Mouse (Mus musculus): ENCODE measurements around the gene Pla2g5. TPM values are rescaled to one million over a fixed set of nuclear protein-coding genes. Genes with fewer than 3 reads are reported as not detected.

The Pla2g5 gene
- total and polyA plus RNA-seq, 2 experiments = not detected

GRCm38 (mm10) chr4:138802917-138803316, 60.4 kb downstream of the Pla2g5 start:
- no peak for DNase-seq (ENCODE audit: extremely low read depth, low read depth, low spot score)
- H3K9ac ChIP-seq (ENCODE audit: low read depth, low read length) = no peak overlapping the region
- TF ChIP-seq CTCF (IDR thresholded peaks at IDR 0.05; ENCODE audit: low read depth, low read length) (no peak), POLR2A (IDR thresholded peaks at IDR 0.05; ENCODE audit: extremely low read depth, insufficient read depth, low read length) (no peak)
- no peaks in the 10 kb centered on the region for H3K27me3 ChIP-seq (ENCODE audit: control insufficient read depth, insufficient read depth, low read length)
- 85% methylated on average over 11 of the region's 11 CpGs for WGBS
- H3K36me3 ChIP-seq (ENCODE audit: control insufficient read depth, insufficient read depth, low read length) = no peaks in the 10 kb centered on the region
- H3K4me3 ChIP-seq (ENCODE audit: insufficient read depth, low read depth, low read length) = no peak overlapping the region
- H3K27ac ChIP-seq (replicated peaks; ENCODE audit: insufficient read depth, low read depth, low read length) = no peak overlapping the region
- peaks cover 2% of the 10 kb centered on the region; the same call in 1 of the 2 replicates for H3K4me1 ChIP-seq (ENCODE audit: control insufficient read depth, insufficient read depth, low read length)
- H3K79me2 ChIP-seq (ENCODE audit: control insufficient read depth, insufficient read depth, low read length) = no peaks in the 10 kb centered on the region

DNA sequence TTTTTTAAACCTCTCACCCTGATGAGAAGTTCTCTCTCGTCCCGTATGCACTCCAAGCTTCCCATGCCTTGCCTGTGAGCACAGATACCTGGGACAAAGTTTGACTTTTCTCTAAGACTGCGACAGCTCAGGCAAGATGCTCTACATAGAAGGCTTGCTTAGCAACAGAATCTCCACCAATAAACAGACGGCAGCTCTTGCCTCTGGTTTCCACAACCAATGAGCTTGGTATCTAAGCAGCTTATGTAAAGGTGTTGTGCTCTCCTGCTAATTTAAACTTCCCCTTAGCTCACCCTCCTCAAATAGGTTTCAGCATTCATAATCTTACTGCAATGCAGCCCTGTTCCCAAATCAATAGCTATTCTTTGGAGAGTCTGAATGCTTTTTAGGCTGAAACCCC, 61.7 kb downstream of the Pla2g5 start:
- no peaks in the 10 kb centered on the region for H3K36me3 ChIP-seq (ENCODE audit: control insufficient read depth, insufficient read depth, low read length)
- WGBS = 94% methylated on average over 4 of the region's 4 CpGs
- no peak overlapping the region for H3K9ac ChIP-seq (ENCODE audit: low read depth, low read length)
- no peak overlapping the region for H3K4me3 ChIP-seq (ENCODE audit: insufficient read depth, low read depth, low read length)
- H3K27me3 ChIP-seq (ENCODE audit: control insufficient read depth, insufficient read depth, low read length) = no peaks in the 10 kb centered on the region
- no peak for TF ChIP-seq CTCF (IDR thresholded peaks at IDR 0.05; ENCODE audit: low read depth, low read length)
- H3K79me2 ChIP-seq (ENCODE audit: control insufficient read depth, insufficient read depth, low read length) = no peaks in the 10 kb centered on the region
- H3K27ac ChIP-seq (replicated peaks; ENCODE audit: insufficient read depth, low read depth, low read length) = no peak overlapping the region
- H3K4me1 ChIP-seq (ENCODE audit: control insufficient read depth, insufficient read depth, low read length) = peaks cover 2% of the 10 kb centered on the region; the same call in 1 of the 2 replicates
- DNase-seq (ENCODE audit: extremely low read depth, low read depth, low spot score) = no peak

- Histone ChIP-seq H3K36me3 (ENCODE audit: control insufficient read depth, insufficient read depth, low read length) (no peaks in the 10 kb centered on the region), H3K27ac (replicated peaks; ENCODE audit: insufficient read depth, low read depth, low read length) (no peak overlapping the region), H3K4me3 (ENCODE audit: insufficient read depth, low read depth, low read length) (no peak overlapping the region), H3K27me3 (ENCODE audit: control insufficient read depth, insufficient read depth, low read length) (no peaks in the 10 kb centered on the region), H3K9ac (ENCODE audit: low read depth, low read length) (no peak overlapping the region), H3K4me1 (ENCODE audit: control insufficient read depth, insufficient read depth, low read length) (peaks cover 2% of the 10 kb centered on the region; the same call in 1 of the 2 replicates), H3K79me2 (ENCODE audit: control insufficient read depth, insufficient read depth, low read length) (no peaks in the 10 kb centered on the region)
- peak; percentile 64 for DNase-seq (ENCODE audit: extremely low read depth, low read depth, low spot score)
- no peak for TF ChIP-seq CTCF (IDR thresholded peaks at IDR 0.05; ENCODE audit: low read depth, low read length)
- 38% methylated on average over 12 of the region's 12 CpGs for WGBS
Observed at GRCm38 (mm10) chr4:138800134-138800744, 63.0 kb downstream of the Pla2g5 start.

GRCm38 (mm10) chr4:138797217-138797570, 66.1 kb downstream of the Pla2g5 start:
- Histone ChIP-seq H3K4me1 (ENCODE audit: control insufficient read depth, insufficient read depth, low read length) (peaks cover 2% of the 10 kb centered on the region; the same call in 1 of the 2 replicates), H3K36me3 (ENCODE audit: control insufficient read depth, insufficient read depth, low read length) (no peaks in the 10 kb centered on the region), H3K4me3 (ENCODE audit: insufficient read depth, low read depth, low read length) (no peak overlapping the region), H3K27ac (replicated peaks; ENCODE audit: insufficient read depth, low read depth, low read length) (no peak overlapping the region), H3K79me2 (ENCODE audit: control insufficient read depth, insufficient read depth, low read length) (no peaks in the 10 kb centered on the region), H3K27me3 (ENCODE audit: control insufficient read depth, insufficient read depth, low read length) (no peaks in the 10 kb centered on the region; the same call in 1 of the 2 replicates), H3K9ac (ENCODE audit: low read depth, low read length) (no peak overlapping the region)
- TF ChIP-seq POLR2A (IDR thresholded peaks at IDR 0.05; ENCODE audit: extremely low read depth, insufficient read depth, low read length) (no peak), CTCF (IDR thresholded peaks at IDR 0.05; ENCODE audit: low read depth, low read length) (no peak)
- DNase-seq (ENCODE audit: extremely low read depth, low read depth, low spot score) = no peak
- WGBS = 80% methylated on average over 4 of the region's 4 CpGs

- WGBS = 44% methylated on average over 6 of the region's 6 CpGs
- Histone ChIP-seq H3K9ac (ENCODE audit: low read depth, low read length) (no peak overlapping the region), H3K36me3 (ENCODE audit: control insufficient read depth, insufficient read depth, low read length) (no peaks in the 10 kb centered on the region), H3K79me2 (ENCODE audit: control insufficient read depth, insufficient read depth, low read length) (no peaks in the 10 kb centered on the region), H3K27me3 (ENCODE audit: control insufficient read depth, insufficient read depth, low read length) (no peaks in the 10 kb centered on the region; the same call in 1 of the 2 replicates), H3K4me3 (ENCODE audit: insufficient read depth, low read depth, low read length) (no peak overlapping the region), H3K4me1 (ENCODE audit: control insufficient read depth, insufficient read depth, low read length) (peaks cover 2% of the 10 kb centered on the region; the same call in 1 of the 2 replicates), H3K27ac (replicated peaks; ENCODE audit: insufficient read depth, low read depth, low read length) (no peak overlapping the region)
- DNase-seq (ENCODE audit: extremely low read depth, low read depth, low spot score) = no peak
- no peak for TF ChIP-seq POLR2A (IDR thresholded peaks at IDR 0.05; ENCODE audit: extremely low read depth, insufficient read depth, low read length)
- TF ChIP-seq CTCF (IDR thresholded peaks at IDR 0.05; ENCODE audit: low read depth, low read length) = no peak
Observed at GRCm38 (mm10) chr4:138796513-138797216, 66.6 kb downstream of the Pla2g5 start.

DNA sequence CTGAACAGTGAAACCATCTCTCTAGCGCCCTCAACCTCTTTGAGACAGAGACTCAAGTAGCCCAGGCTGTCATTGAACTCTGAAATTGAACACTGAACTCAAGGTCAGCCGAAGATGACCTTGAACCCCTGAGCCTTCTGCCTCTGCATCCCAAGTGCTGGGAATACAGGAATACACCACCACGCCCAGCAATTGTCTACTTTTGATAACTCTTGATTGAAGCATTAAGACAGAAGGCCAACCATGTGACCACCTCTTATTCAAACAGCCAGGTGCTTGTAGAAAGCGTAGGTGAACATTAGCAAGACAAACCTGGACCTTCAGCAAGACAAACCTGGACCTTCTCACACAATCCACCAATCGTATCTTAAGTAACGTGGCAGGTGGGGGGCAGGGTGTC, 68.9 kb downstream of the Pla2g5 start:
- no peak for DNase-seq (ENCODE audit: extremely low read depth, low read depth, low spot score)
- H3K27ac ChIP-seq (replicated peaks; ENCODE audit: insufficient read depth, low read depth, low read length) = no peak overlapping the region
- H3K36me3 ChIP-seq (ENCODE audit: control insufficient read depth, insufficient read depth, low read length) = no peaks in the 10 kb centered on the region
- no peak overlapping the region for H3K9ac ChIP-seq (ENCODE audit: low read depth, low read length)
- no peak overlapping the region for H3K4me3 ChIP-seq (ENCODE audit: insufficient read depth, low read depth, low read length)
- TF ChIP-seq POLR2A (IDR thresholded peaks at IDR 0.05; ENCODE audit: extremely low read depth, insufficient read depth, low read length) = no peak
- TF ChIP-seq CTCF (IDR thresholded peaks at IDR 0.05; ENCODE audit: low read depth, low read length) = no peak
- H3K27me3 ChIP-seq (ENCODE audit: control insufficient read depth, insufficient read depth, low read length) = no peaks in the 10 kb centered on the region; the same call in 1 of the 2 replicates
- no peaks in the 10 kb centered on the region for H3K79me2 ChIP-seq (ENCODE audit: control insufficient read depth, insufficient read depth, low read length)
- 94% methylated on average over 6 of the region's 6 CpGs for WGBS
- H3K4me1 ChIP-seq (ENCODE audit: control insufficient read depth, insufficient read depth, low read length) = no peaks in the 10 kb centered on the region

Data from liver, adult 2 months (tissue).